Mouse (Mus musculus): ENCODE results near the gene Gm10309. TPM values are rescaled to one million over a fixed set of nuclear protein-coding genes. Genes with fewer than 3 reads are reported as not detected.

Gene Gm10309
- polyA plus RNA-seq, 1 experiment: not detected

DNA sequence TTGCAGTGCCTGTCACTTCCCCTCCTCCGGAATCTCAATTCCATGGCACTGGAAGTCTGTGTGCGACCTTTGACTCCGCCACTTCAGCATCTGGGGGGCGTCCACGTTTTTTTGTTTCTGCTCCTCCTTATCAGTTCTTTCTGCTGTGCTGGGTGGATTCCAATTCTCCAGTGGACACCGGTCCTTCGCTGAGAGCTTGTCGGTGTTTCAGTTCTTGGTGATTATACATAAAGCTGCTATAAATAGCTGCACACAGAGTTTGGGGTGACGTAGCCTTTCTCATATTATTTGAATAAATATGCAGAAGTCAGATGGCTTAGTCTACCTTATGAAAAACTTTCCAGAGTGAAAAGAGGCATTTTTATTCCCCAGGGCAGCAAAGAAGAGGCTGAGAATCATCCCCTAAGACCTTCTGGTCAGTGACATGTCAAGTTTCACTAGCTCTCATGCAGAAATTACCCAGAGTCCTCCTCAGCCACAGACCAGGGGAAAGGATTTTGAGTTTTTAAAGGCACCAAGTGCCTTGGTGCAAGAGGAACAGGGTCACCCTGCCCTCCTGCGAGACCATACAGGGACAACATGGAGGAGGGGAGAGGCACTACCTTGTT, 37.6 kb downstream of the Gm10309 start:
- no peaks in the 10 kb centered on the region for H3K27me3 ChIP-seq (ENCODE audit: control insufficient read depth, insufficient read depth, low read length, poor library complexity, severe bottlenecking)
- no peaks in the 10 kb centered on the region for H3K36me3 ChIP-seq (ENCODE audit: control insufficient read depth, insufficient read depth, low read length, poor library complexity, severe bottlenecking)
- no peak for TF ChIP-seq CTCF (IDR thresholded peaks at IDR 0.05; ENCODE audit: low read depth, low read length)
- TF ChIP-seq EP300 (IDR thresholded peaks at IDR 0.05; ENCODE audit: insufficient read depth, low read depth, low read length): no peak
- no peak for TF ChIP-seq POLR2A (IDR thresholded peaks at IDR 0.05; ENCODE audit: insufficient read depth, low read length)
- H3K9ac ChIP-seq (ENCODE audit: low read depth, poor library complexity, severe bottlenecking): no peak overlapping the region
- no peaks in the 10 kb centered on the region for H3K4me1 ChIP-seq (ENCODE audit: control insufficient read depth, insufficient read depth, low read length)
- H3K27ac ChIP-seq (ENCODE audit: insufficient read depth, low read length): no peak overlapping the region
- H3K9me3 ChIP-seq (replicated peaks; ENCODE audit: control insufficient read depth, insufficient read depth, low read length, poor library complexity, severe bottlenecking): no peaks in the 10 kb centered on the region
- no peak overlapping the region for H3K4me3 ChIP-seq (ENCODE audit: low read depth, low read length)

DNA sequence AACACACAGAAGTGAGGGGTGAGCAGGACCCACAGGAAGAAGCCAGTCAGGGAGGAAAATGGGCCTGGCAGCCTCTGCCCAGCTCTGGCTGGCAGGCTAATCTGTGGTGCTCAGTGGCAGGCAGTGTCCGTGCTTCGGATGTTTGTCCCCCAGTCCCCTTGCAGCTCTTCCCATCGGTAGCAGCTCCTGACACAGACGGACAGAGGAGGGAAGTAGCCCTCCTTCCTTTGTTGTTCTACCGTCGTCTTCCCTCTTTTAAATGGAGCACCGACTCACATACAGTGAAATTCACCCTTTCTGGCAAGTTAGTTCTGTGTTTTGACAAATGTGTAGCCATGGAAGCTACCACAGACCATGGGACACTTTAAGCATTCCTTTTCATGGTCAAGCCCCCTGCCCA, 38.2 kb downstream of the Gm10309 start:
- no peaks in the 10 kb centered on the region for H3K4me1 ChIP-seq (ENCODE audit: control insufficient read depth, insufficient read depth, low read length)
- H3K27ac ChIP-seq (ENCODE audit: insufficient read depth, low read length): no peak overlapping the region
- no peak overlapping the region for H3K4me3 ChIP-seq (ENCODE audit: low read depth, low read length)
- H3K36me3 ChIP-seq (ENCODE audit: control insufficient read depth, insufficient read depth, low read length, poor library complexity, severe bottlenecking): no peaks in the 10 kb centered on the region
- H3K9me3 ChIP-seq (replicated peaks; ENCODE audit: control insufficient read depth, insufficient read depth, low read length, poor library complexity, severe bottlenecking): no peaks in the 10 kb centered on the region
- no peaks in the 10 kb centered on the region for H3K27me3 ChIP-seq (ENCODE audit: control insufficient read depth, insufficient read depth, low read length, poor library complexity, severe bottlenecking)
- TF ChIP-seq EP300 (IDR thresholded peaks at IDR 0.05; ENCODE audit: insufficient read depth, low read depth, low read length) (no peak), CTCF (IDR thresholded peaks at IDR 0.05; ENCODE audit: low read depth, low read length) (no peak), POLR2A (IDR thresholded peaks at IDR 0.05; ENCODE audit: insufficient read depth, low read length) (no peak)
- no peak overlapping the region for H3K9ac ChIP-seq (ENCODE audit: low read depth, poor library complexity, severe bottlenecking)

DNA sequence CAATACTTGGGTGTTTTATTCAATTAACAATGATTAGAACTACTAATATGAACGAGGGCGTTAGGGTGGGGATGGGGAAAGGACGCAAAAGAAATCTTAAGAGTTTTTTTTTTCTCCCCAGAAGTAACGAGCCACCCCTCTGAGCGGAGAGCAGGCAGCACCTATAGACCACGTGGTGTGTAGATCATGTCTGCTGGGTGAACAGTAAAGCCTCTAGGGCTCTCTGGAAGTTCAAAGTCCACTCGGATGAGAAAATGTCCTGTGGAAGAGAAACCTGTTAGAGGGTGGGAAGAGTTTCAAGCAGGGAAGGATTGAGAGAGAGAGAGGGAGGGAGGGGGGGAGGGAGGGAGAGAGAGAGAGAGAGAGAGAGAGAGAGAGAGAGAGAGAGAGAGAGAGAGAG, 38.6 kb downstream of the Gm10309 start:
- H3K4me3 ChIP-seq (ENCODE audit: low read depth, low read length): no peak overlapping the region
- H3K4me1 ChIP-seq (ENCODE audit: control insufficient read depth, insufficient read depth, low read length): no peaks in the 10 kb centered on the region
- H3K36me3 ChIP-seq (ENCODE audit: control insufficient read depth, insufficient read depth, low read length, poor library complexity, severe bottlenecking): no peaks in the 10 kb centered on the region
- H3K9ac ChIP-seq (ENCODE audit: low read depth, poor library complexity, severe bottlenecking): no peak overlapping the region
- no peaks in the 10 kb centered on the region for H3K27me3 ChIP-seq (ENCODE audit: control insufficient read depth, insufficient read depth, low read length, poor library complexity, severe bottlenecking)
- TF ChIP-seq POLR2A (IDR thresholded peaks at IDR 0.05; ENCODE audit: insufficient read depth, low read length) (no peak), EP300 (IDR thresholded peaks at IDR 0.05; ENCODE audit: insufficient read depth, low read depth, low read length) (no peak), CTCF (IDR thresholded peaks at IDR 0.05; ENCODE audit: low read depth, low read length) (no peak)
- no peak overlapping the region for H3K27ac ChIP-seq (ENCODE audit: insufficient read depth, low read length)
- H3K9me3 ChIP-seq (replicated peaks; ENCODE audit: control insufficient read depth, insufficient read depth, low read length, poor library complexity, severe bottlenecking): no peaks in the 10 kb centered on the region

DNA sequence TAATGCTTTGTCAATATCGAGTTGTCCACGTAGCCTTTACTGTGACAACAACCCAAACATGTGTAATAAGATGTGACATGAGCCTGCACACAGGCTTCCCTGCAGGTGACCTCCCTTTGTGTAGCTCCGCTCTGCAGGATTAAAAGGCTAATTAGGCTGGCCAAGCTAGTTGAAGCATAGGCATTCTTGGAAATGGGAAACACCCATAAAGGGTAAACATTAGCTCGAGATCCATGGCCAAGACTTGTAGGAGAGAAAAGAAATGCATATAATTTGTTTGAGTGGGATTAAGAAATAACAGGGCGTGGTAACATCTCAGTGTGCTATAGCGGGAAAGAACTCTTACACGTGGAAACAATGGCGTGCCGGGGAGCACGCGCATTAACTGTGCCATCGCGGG, 39.2 kb downstream of the Gm10309 start:
- Histone ChIP-seq H3K27me3 (ENCODE audit: control insufficient read depth, insufficient read depth, low read length, poor library complexity, severe bottlenecking) (no peaks in the 10 kb centered on the region), H3K9ac (ENCODE audit: low read depth, poor library complexity, severe bottlenecking) (no peak overlapping the region), H3K4me3 (ENCODE audit: low read depth, low read length) (no peak overlapping the region), H3K9me3 (replicated peaks; ENCODE audit: control insufficient read depth, insufficient read depth, low read length, poor library complexity, severe bottlenecking) (no peaks in the 10 kb centered on the region), H3K36me3 (ENCODE audit: control insufficient read depth, insufficient read depth, low read length, poor library complexity, severe bottlenecking) (no peaks in the 10 kb centered on the region), H3K4me1 (ENCODE audit: control insufficient read depth, insufficient read depth, low read length) (no peaks in the 10 kb centered on the region), H3K27ac (ENCODE audit: insufficient read depth, low read length) (no peak overlapping the region)
- TF ChIP-seq EP300 (IDR thresholded peaks at IDR 0.05; ENCODE audit: insufficient read depth, low read depth, low read length) (no peak), POLR2A (IDR thresholded peaks at IDR 0.05; ENCODE audit: insufficient read depth, low read length) (no peak), CTCF (IDR thresholded peaks at IDR 0.05; ENCODE audit: low read depth, low read length) (no peak)

DNA sequence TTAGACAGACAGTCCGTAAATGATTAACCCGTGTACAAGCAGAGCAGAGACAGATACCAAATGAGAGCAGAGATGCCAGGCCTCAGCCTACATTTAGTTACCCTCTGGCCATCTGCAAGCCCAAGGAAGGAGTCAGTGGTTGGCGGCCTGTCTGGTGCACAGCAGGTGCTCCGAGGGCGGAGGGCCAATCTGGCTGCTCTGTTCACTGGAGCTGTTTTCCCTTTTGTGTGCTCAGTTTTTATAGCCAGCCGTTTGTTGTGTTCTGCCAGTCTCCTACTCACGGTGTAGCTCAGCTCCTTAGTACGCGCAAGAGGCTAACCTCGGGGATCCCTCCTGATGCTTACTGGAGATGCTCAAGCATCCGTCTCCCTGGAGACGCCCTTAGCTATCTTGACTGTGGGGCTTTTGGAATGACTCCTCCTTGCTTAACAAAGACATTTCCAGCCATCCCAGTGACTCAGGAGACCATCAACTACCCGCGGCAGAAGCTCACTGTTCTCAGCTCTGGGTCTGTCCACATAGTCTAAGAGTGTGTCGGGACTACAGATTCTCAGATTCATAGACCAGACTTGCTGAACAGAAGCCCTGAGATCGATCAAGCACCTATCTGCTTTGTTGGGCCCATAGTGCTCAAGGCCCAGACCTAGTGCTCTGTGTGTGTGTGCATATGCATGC, 40.2 kb downstream of the Gm10309 start:
- H3K36me3 ChIP-seq (ENCODE audit: control insufficient read depth, insufficient read depth, low read length, poor library complexity, severe bottlenecking): no peaks in the 10 kb centered on the region
- no peak overlapping the region for H3K4me3 ChIP-seq (ENCODE audit: low read depth, low read length)
- H3K27me3 ChIP-seq (ENCODE audit: control insufficient read depth, insufficient read depth, low read length, poor library complexity, severe bottlenecking): no peaks in the 10 kb centered on the region
- no peak for TF ChIP-seq POLR2A (IDR thresholded peaks at IDR 0.05; ENCODE audit: insufficient read depth, low read length)
- no peak for TF ChIP-seq CTCF (IDR thresholded peaks at IDR 0.05; ENCODE audit: low read depth, low read length)
- no peaks in the 10 kb centered on the region for H3K9me3 ChIP-seq (replicated peaks; ENCODE audit: control insufficient read depth, insufficient read depth, low read length, poor library complexity, severe bottlenecking)
- peaks cover 2% of the 10 kb centered on the region for H3K4me1 ChIP-seq (ENCODE audit: control insufficient read depth, insufficient read depth, low read length)
- H3K9ac ChIP-seq (ENCODE audit: low read depth, poor library complexity, severe bottlenecking): no peak overlapping the region
- H3K27ac ChIP-seq (ENCODE audit: insufficient read depth, low read length): no peak overlapping the region

DNA sequence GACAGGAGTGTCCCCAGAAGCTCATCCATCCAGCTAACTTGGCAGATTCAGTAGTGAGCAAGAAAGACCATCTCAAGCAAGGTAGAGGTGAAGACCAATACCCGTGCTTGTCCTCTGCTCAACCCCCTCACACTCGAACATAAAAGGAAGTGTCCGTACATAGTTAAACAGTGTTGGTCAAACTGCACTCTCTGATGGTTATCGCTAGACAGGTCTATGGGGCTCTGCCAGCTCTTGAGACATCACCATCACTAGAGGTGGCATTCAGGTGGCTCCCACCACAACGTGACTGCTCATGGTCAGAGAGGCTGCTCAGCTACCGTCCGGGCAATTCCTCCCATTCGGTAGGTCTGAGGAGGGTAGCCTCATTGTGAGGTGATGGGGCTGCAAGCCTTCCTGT, 40.8 kb downstream of the Gm10309 start:
- Histone ChIP-seq H3K4me1 (ENCODE audit: control insufficient read depth, insufficient read depth, low read length) (peaks cover 2% of the 10 kb centered on the region), H3K27me3 (ENCODE audit: control insufficient read depth, insufficient read depth, low read length, poor library complexity, severe bottlenecking) (no peaks in the 10 kb centered on the region), H3K9ac (ENCODE audit: low read depth, poor library complexity, severe bottlenecking) (no peak overlapping the region), H3K36me3 (ENCODE audit: control insufficient read depth, insufficient read depth, low read length, poor library complexity, severe bottlenecking) (no peaks in the 10 kb centered on the region), H3K4me3 (ENCODE audit: low read depth, low read length) (no peak overlapping the region), H3K9me3 (replicated peaks; ENCODE audit: control insufficient read depth, insufficient read depth, low read length, poor library complexity, severe bottlenecking) (no peaks in the 10 kb centered on the region), H3K27ac (ENCODE audit: insufficient read depth, low read length) (no peak overlapping the region)
- TF ChIP-seq CTCF (IDR thresholded peaks at IDR 0.05; ENCODE audit: low read depth, low read length) (no peak), EP300 (IDR thresholded peaks at IDR 0.05; ENCODE audit: insufficient read depth, low read depth, low read length) (no peak), POLR2A (IDR thresholded peaks at IDR 0.05; ENCODE audit: insufficient read depth, low read length) (no peak)

All from ES-Bruce4 (cell line).